Mouse (Mus musculus): ENCODE measurements around the gene B3galt4. TPM values are rescaled to one million over a fixed set of nuclear protein-coding genes. Genes with fewer than 3 reads are reported as not detected.

Gene B3galt4
- total and polyA plus RNA-seq, 3 experiments: 2.2 to 2.9 TPM; not detected in 1

DNA sequence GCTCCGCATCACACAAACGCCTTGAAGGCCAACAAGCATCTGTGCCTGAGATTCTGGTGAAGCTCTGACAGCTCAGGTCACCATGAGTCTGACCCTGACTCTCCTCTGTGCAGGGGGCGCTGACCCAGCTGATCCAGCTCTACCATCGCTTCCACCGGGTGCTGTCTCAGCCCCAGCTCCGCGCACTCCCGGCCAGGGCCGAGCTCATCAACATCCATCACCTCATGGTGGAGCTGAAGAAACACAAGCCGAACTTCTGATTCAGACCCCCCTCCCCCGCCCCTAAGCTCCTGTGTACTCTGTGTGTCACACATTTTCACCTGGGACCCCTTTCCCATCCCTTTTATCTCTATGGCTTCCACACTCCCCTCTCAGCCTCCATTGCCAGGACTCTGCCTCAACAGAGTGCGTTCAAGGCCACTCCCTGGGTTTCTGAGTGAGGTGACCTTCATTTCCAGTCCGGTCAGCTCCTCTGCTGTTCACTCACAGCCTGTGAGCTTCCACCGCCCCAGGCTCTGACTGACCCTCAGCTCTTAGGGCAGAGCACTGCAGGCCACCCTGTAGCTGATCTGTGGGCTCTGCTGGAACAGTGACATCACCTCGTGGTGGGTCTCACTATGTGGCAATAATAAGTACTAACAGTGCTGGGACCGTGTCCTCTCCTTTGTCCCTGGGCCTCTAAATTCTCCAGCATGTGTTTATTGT lies 14.7 kb upstream of the B3galt4 start:
- Histone ChIP-seq H3K9me3 (replicated peaks; ENCODE audit: insufficient read depth, low read length) (no peaks in the 10 kb centered on the region), H3K36me3 (ENCODE audit: control insufficient read depth in 1 of 2, insufficient read depth in 2 of 2, low read length in 2 of 2) (no peaks in the 10 kb centered on the region), H3K4me3 (ENCODE audit: control insufficient read depth in 1 of 2, insufficient read depth in 1 of 2, low read depth in 2 of 2, low read length in 2 of 2) (no peak overlapping the region), H3K79me2 (ENCODE audit: control insufficient read depth, insufficient read depth, low read length, poor library complexity) (no peaks in the 10 kb centered on the region), H3K9ac (ENCODE audit: control insufficient read depth, low read depth, low read length, poor library complexity, severe bottlenecking) (no peak overlapping the region), H3K27ac (ENCODE audit: control insufficient read depth, low read depth, low read length) (no peak overlapping the region), H3K27me3 (ENCODE audit: control insufficient read depth in 1 of 2, insufficient read depth in 2 of 2, low read length in 2 of 2) (no peaks in the 10 kb centered on the region), H3K4me1 (ENCODE audit: control insufficient read depth in 1 of 2, insufficient read depth in 2 of 2, low read length in 2 of 2) (no peaks in the 10 kb centered on the region)
- no peak for TF ChIP-seq HCFC1 (IDR thresholded peaks at IDR 0.05; ENCODE audit: low read depth, low read length)
- DNase-seq (ENCODE audit: low read depth, low spot score): no peak

DNA sequence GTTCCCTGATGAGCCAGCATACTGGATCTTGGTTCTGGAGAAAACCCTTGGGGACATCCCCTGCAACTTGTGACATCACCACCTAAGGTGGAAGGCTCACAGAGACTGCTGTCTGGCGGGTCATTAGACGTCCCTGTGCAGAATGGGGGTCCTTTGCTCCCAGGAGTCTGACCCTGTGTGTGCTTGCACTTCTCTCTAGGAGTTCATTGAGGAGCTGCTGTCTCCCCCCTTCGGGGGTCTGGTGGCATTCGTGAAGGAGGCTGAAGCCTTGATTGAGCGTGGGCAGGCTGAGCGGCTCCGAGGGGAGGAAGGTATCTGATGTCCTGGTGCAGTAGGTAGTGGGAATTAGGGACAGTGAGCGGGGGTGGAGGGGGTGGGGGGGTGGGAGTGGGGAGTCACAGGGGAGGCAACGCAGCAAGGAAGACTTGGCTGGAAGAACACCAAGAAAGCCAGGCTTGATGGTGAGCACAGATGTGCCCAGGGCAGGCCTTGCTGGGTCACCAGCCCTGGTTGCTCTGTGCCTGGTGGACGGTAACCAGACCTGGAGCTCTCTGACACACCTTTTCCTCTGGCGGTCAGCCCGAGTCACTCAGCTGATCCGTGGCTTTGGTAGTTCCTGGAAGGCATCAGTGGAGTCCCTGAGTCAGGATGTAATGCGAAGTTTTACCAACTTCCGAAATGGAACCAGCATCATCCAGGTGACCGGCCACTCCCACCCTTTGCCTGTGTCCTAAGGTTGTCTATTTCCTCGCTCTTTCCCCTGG lies 14.0 kb upstream of the B3galt4 start:
- no peaks in the 10 kb centered on the region for H3K79me2 ChIP-seq (ENCODE audit: control insufficient read depth, insufficient read depth, low read length, poor library complexity)
- H3K9me3 ChIP-seq (replicated peaks; ENCODE audit: insufficient read depth, low read length): no peaks in the 10 kb centered on the region
- no peaks in the 10 kb centered on the region; a peak in 1 of 4 replicates for H3K36me3 ChIP-seq (ENCODE audit: control insufficient read depth in 1 of 2, insufficient read depth in 2 of 2, low read length in 2 of 2)
- H3K27ac ChIP-seq (ENCODE audit: control insufficient read depth, low read depth, low read length): no peak overlapping the region
- H3K4me3 ChIP-seq (ENCODE audit: control insufficient read depth in 1 of 2, insufficient read depth in 1 of 2, low read depth in 2 of 2, low read length in 2 of 2): no peak overlapping the region
- H3K27me3 ChIP-seq (ENCODE audit: control insufficient read depth in 1 of 2, insufficient read depth in 2 of 2, low read length in 2 of 2): no peaks in the 10 kb centered on the region
- no peak for DNase-seq (ENCODE audit: low read depth, low spot score)
- H3K4me1 ChIP-seq (ENCODE audit: control insufficient read depth in 1 of 2, insufficient read depth in 2 of 2, low read length in 2 of 2): no peaks in the 10 kb centered on the region
- no peak for TF ChIP-seq POLR2AphosphoS5 (IDR thresholded peaks at IDR 0.05; ENCODE audit: borderline replicate concordance, low read depth, low read length)
- TF ChIP-seq HCFC1 (IDR thresholded peaks at IDR 0.05; ENCODE audit: low read depth, low read length): no peak
- no peak for TF ChIP-seq TBP (IDR thresholded peaks at IDR 0.05; ENCODE audit: low read depth, low read length)
- no peak for TF ChIP-seq EP300 (IDR thresholded peaks at IDR 0.05; ENCODE audit: low read depth in 1 of 2, low read length in 2 of 2)
- TF ChIP-seq MAZ (IDR thresholded peaks at IDR 0.05; ENCODE audit: low read depth, low read length): no peak
- no peak for TF ChIP-seq MXI1 (IDR thresholded peaks at IDR 0.05; ENCODE audit: low read depth, low read length)
- no peak for TF ChIP-seq UBTF (IDR thresholded peaks at IDR 0.05; ENCODE audit: borderline replicate concordance, insufficient read depth, low read depth, low read length)
- TF ChIP-seq USF1 (IDR thresholded peaks at IDR 0.05; ENCODE audit: low read depth, low read length): no peak
- TF ChIP-seq MYB (IDR thresholded peaks at IDR 0.05; ENCODE audit: low read depth, low read length): no peak
- no peak for TF ChIP-seq MAX (IDR thresholded peaks at IDR 0.05; ENCODE audit: low read length)
- no peak for TF ChIP-seq ETS1 (IDR thresholded peaks at IDR 0.05; ENCODE audit: low read depth, low read length)
- TF ChIP-seq KAT2A (conservative IDR thresholded peaks at IDR 0.05; ENCODE audit: low read depth, low read length): no peak
- TF ChIP-seq USF2 (IDR thresholded peaks at IDR 0.05; ENCODE audit: borderline replicate concordance in 1 of 2, insufficient read depth in 1 of 2, low read depth in 1 of 2, low read length in 2 of 2): no peak
- H3K9ac ChIP-seq (ENCODE audit: control insufficient read depth, low read depth, low read length, poor library complexity, severe bottlenecking): no peak overlapping the region
